Mouse (Mus musculus) R1 (cell line): ENCODE results near the gene Myl6b.

Experiments
- DNase-seq: peaks from one replicate; pipeline ENCODE4 v3.0.0-alpha.2; 2018; ENCODE audit warnings: low read depth, low spot score

Gene Myl6b

GRCm38 (mm10) chr10:128498590-128498989, at the start of gene Myl6b:
Myl6b (minus strand) TSS chr10:128498685.
- peak; percentile 99 for DNase-seq

DNA sequence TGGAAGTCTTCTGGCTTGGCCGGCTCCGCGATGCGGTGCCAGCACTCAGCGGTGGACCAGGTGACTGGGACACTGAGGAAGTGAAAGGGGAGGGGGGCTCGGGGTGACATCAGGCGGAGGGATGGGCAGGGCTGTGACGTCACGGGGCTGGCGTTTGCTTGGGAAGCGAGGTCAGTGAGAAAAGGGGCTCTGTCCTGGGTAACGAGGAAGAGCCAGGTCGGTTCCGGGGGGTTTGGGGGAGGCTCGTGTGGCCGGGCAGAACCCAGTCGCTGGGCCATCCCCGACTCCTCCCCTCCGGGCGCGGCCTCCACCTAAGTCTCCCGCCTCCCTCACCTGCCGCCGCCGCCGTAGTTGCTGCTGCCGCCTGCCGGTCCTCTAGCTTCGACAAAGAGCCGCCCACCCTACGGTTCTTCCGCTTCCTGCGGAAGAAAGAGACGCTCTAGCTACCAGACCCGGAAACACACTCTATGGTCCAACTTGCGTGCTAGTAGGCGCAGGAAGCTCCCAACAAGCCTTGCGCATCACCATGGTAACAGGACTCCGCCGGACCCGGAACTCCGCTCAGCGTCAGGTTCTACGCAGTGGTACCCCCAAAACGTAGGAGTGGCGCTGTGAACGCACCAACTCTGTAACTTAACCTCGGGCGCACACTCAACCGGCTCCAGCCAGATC, 49.0 kb upstream of the Myl6b start, which contains the start of gene Zc3h10:
Gene Zc3h10, minus strand, starts transcription at position 414 of the 672 bp plus-strand sequence.
- peak; percentile 99 for DNase-seq

- DNase-seq: no peak
Measured at GRCm38 (mm10) chr10:128546787-128547186, 48.3 kb upstream of the Myl6b start.

- peak; percentile 89 for DNase-seq
Measured at GRCm38 (mm10) chr10:128546361-128546760, 47.9 kb upstream of the Myl6b start.

GRCm38 (mm10) chr10:128545570-128545898, 47.0 kb upstream of the Myl6b start:
- no peak for DNase-seq

- DNase-seq: no peak
Measured at GRCm38 (mm10) chr10:128544674-128545569, 46.4 kb upstream of the Myl6b start.

DNA sequence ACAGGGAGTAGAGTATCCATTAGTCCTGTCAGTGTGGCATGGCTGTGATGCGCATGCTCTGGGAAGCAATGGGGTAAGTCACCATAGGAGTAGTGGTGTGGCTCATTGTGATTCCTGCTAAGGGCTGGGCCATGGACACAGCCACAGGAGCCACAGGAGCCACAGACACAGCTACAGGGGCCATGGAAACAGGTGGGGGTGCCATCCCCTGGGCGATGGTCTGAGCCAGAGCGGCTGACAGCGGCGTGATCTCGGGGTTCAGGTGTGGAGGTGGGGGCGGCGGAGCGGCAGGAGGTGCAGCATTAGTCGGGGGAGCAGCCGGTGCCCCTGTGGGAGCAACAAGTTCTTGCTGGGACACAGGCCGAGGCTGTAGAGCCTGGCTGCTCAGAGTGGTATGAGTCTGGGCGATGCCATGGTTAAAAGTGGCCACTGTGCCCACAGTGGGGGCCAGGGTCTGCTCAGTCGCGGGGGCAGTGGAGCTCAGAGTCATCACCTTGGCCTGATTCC, 45.7 kb upstream of the Myl6b start:
- no peak for DNase-seq

DNA sequence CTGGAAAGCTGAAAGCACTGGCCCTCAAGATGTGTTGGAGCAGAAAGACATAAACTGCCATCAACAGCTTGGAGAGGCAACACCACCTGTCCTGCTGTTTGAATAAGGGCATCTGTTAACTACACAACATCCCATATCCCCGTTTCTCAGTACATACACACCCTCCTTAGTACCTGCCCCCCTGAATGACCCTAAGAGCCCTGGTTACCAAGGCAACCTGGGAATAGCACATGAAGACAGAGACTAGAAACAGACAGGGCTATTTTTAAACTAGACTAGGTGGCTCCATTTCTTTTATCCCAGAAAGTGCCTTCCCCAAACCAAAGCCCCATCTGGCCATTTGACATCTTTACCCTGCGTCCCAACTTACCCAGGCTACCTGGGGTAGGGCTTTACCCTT, 44.6 kb upstream of the Myl6b start:
- no peak for DNase-seq

- DNase-seq: peak; percentile 89
Measured at GRCm38 (mm10) chr10:128538340-128538870, 39.9 kb upstream of the Myl6b start.

DNA sequence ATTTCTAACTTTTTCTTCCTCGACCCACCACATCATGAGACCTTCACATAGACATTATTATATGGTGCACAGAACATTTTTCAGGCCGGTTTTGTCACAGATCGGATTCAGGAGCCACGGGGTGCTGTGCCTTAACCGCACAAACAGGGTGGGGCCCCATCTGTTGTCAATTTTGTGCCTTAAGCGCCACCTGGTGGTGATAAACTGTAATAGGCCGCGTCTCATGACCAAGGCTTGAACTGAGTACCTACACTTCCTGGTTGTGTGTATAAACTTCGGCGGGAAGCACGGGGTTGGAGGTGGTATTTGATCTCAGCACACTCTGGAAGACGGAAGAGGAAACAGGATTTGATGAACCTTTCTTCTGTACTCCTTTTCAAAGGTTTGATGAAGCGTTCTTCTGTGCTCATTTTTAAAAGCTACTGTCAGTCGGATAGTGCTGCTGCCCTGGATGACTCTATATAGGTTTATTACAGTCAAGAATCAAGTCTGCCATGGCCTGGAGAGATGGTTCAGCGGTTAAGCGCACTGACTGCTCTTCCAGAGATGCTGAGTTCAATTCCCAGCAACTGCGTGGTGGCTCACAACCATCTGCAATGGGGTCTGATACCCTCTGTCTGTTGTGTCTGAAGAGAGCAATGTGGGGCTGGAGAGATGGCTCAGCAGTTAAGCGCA, 37.9 kb upstream of the Myl6b start:
- peak; percentile 96 for DNase-seq

DNA sequence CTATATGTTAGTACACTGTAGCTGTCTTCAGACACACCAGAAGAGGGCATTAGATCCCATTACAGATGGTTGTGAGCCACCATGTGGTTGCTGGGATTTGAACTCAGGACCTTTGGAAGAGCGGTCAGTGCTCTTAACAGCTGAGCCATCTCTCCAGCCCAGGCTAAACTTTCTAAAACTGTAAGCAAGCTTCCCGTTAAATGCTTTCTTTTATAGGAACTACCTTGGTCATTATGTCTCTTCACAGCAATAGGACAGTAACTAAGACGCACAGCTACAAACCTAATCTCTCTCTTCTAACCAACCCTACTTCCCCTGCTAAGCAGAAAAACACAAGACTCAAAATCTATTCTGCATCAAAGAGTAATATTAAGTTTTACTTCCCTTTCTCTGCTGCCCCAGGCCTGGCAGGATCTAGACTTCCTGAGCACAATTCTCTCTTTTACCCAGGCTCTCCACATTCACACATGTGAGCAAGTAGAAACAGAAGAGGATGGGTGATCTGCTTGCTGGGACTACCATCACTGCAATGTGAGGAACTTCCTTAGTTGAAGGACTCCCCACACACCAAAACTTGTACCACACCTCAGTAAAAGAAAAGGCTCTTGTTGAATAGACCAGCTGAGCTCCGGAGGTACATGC, 37.3 kb upstream of the Myl6b start:
- DNase-seq: no peak

DNA sequence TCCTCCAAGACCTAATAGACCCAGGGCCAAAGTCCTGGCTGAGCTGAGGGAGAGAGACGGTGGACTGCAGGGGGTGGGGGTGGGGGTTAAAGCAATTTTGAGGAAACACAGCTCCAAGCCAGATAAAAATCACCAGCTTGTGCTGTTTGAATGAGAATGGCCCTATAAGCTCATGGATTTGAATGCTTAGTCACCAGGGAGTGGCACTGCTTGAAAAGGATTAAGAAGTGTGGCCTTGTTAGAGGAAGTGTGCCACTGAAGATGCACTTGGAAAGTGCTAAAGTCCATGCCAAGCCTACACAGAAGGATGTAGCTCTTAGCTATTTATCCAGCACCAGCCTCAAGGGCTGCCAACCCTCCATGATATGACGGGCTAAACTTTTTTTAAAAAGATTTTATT, 36.7 kb upstream of the Myl6b start:
- DNase-seq: peak; percentile 38

- DNase-seq: no peak
Measured at GRCm38 (mm10) chr10:128526366-128527356, 28.2 kb upstream of the Myl6b start.

DNA sequence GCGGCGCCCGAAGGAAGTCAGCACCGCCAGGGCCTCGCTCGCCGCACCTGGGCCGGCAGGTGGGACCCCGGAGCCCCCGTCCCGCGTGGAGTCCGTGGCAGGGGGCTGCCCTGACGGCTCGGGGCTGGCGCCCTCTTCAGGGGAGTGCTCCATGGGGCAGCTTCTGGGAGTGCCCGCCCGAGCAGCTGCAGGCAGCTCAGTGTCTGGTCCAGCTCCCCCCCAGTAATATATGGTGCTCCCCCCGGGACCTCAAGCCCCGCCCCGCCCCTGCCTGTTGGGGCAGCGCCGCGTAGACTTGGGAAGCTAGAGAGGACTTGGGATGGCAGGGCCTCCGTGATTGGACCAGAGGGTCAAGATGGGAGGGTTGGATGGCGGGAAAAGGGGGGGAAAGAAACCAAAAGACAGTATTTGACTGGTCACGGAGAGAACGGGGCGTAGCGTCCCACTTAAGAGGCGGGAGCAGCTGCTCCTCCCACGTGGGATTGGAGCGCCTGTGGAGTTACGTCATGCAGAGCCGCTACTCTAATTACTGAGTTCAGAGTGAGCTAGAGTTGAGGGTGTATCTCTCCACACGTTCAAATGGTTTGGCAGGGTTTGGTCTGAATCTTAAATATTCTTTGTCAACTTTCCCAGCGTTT, 27.3 kb upstream of the Myl6b start, which contains the start of gene Esyt1:
Gene Esyt1, minus strand, starts transcription at position 201 of the 638 bp plus-strand sequence.
- peak; percentile 100 for DNase-seq

DNA sequence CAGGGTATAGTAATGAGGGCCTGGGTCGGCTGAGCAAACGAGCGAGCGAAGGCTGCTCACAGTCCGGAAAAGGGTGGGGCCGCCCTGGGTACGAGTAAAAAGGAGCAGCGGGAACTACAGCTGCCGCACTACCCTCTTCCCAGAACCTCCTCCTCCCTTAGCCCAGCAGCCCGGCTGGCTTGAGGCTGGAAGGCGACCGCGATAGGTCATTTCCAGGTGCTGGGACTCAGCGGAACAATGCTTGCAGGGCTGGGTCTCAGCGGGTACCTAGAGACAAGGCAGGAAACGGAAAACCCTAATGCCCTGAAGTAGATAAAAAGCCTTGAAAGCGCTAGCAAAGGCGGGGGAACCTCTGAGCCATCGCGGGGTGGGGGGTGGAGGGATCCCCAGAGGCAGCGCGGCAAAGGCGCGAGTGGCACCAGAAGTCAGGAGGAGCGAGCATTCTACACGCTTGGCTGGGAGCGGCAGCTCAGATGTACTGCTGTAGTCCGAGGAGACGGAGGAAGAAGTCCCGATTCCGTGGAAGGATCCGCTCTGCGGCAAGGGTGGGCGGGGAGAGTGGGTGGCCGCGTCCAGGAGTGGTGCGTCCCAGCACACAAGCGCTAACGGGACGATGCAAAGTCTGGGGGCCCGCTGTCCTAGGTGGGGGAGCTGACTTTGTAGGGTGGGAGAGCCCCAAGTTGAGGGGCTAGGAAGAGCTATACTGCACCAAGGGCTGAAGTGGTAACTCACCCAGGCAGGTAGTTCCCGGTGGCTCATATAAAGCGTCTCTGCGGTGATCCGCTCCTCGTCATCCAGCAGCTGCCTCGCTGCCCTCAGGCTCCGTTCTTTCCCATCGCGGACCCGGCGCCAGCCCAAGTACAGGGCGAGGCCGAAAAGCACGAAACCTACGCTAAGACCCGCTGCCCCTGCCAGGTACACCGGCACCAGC, 26.5 kb upstream of the Myl6b start:
- peak; percentile 92 for DNase-seq

GRCm38 (mm10) chr10:128524111-128524731, 25.7 kb upstream of the Myl6b start:
- DNase-seq: peak; percentile 58

GRCm38 (mm10) chr10:128522351-128522750, 23.9 kb upstream of the Myl6b start:
- DNase-seq: no peak

DNA sequence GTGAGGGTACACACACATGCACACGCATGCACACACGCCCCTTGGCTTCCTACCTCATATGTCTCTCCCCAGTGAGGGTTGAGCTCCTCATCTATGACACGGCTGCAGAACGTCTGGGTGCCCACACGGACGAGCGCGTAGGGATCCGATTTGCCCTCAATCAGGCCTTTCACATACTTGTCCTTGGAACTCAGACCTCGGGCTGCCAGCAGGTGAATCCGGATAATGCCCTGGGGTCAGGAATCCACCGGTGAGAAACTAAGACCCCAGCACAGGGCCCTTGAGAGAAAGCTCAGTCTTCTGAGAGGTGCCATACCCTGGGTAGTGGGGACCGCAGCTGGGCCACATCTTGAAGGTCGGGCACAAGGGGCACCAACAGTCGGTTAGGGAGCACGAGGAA, 22.1 kb upstream of the Myl6b start:
- DNase-seq: no peak
